Mouse (Mus musculus) cortical plate, adult 2 months (tissue): ENCODE data around the gene Aldh1l1.

Source experiments
- CTCF ChIP-seq: fragments of 200-500 bp; IDR thresholded peaks from 2 replicates; pipeline ENCODE4 v1.5.1; 2011; ENCODE audit warnings: mild to moderate bottlenecking, control low read depth, low read length; ENCODE audit not compliant: insufficient read depth; ENCODE audit errors: extremely low read depth
- POLR2A ChIP-seq: fragments of 200-500 bp; IDR thresholded peaks from 2 replicates; pipeline ENCODE4 v1.6.1; 2011; ENCODE audit warnings: mild to moderate bottlenecking, low read length, control low read depth; ENCODE audit not compliant: insufficient read depth; ENCODE audit errors: extremely low read depth

- TF ChIP-seq POLR2A (no peak), CTCF (no peak)
These were observed 74.3 kb downstream of the Aldh1l1 start for GRCm38 (mm10) chr6:90560390-90561058.
